Mouse (Mus musculus): ENCODE data around the gene Vcp. TPM values are rescaled to one million over a fixed set of nuclear protein-coding genes. Genes with fewer than 3 reads are reported as not detected.
A peak's percentile ranks its signal among the peaks of the same experiment; 100 is the strongest.

Gene Vcp
- polyA plus RNA-seq, 1 experiment from 2014 or later, result 356 TPM

DNA sequence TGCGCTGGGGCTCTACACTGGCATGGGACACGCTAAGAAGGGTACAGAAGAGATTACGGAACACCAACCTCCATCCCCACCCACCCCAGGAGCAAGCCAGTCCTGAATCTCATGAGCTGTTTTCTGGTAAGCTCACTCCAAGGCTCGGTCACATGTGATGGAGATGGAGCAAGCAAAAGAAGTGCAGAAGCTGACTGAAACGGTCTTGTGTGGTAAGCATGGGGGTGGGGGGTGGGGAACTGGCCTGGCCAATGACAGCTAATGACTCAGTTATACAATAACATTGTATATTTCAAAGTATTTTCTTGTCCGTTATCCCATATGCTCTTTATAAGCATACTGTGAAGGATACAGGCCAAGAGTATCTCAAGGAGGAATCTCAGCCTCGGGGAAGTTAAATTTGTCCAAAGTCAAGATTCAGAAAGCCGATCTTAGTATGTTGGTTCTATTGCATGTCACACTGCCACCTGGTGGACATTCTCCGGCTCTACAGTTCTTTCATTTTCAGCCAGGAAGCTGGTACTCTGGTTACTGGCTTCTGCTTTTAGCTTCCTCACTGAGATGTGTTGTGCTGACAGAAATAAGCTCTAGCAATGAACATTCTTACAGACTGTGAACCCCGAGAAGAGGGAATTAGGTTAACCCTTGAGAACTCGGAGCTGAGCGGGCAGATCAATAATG lies 35.1 kb downstream of the Vcp start:
- Histone ChIP-seq H3K4me3 (replicated peaks; ENCODE audit: low read depth, low read length) (no peak overlapping the region), H3K4me2 (ENCODE audit: low read length) (peak overlapping the region; percentile 37), H3K9ac (ENCODE audit: low read depth, low read length) (no peak overlapping the region), H3K4me1 (replicated peaks; ENCODE audit: insufficient read depth, low read length) (peaks cover 3% of the 10 kb centered on the region; the same call in 1 of the 2 replicates), H3K27me3 (ENCODE audit: insufficient read depth, low read length) (no peaks in the 10 kb centered on the region), H3K27ac (no peak overlapping the region), H3K36me3 (ENCODE audit: insufficient read depth, low read length) (no peaks in the 10 kb centered on the region), H3K9me3 (replicated peaks; ENCODE audit: low read length) (no peaks in the 10 kb centered on the region)
- DNase-seq (ENCODE audit: low spot score) (peak; percentile 87), ATAC-seq (replicated peaks; ENCODE audit: low FRiP score, low read depth) (no peak)
- WGBS, result 16% methylated on average over 12 of the region's 12 CpGs
- peak; percentile 93 for TF ChIP-seq CTCF (IDR thresholded peaks at IDR 0.05; ENCODE audit: low read depth)

DNA sequence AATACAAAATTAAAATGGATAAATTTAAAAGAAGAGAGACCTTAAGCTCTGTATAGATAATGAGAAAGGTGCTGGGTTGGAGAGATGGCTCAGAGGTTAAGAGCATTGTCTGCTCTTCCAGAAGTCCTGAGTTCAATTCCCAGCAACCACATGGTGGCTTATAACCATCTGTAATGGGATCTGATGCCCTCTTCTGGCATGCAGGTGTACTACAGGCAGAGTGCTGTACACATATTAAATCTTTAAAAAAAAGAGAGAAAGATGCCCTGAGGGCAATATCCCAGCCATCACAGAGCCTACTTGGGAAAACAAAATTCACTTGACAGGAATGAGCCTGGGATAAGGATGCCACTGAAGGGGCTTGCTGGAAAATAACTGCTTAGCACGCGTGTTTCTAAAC lies 36.8 kb downstream of the Vcp start:
- no peak overlapping the region for H3K27ac ChIP-seq
- H3K36me3 ChIP-seq (ENCODE audit: insufficient read depth, low read length), result no peaks in the 10 kb centered on the region
- H3K4me1 ChIP-seq (replicated peaks; ENCODE audit: insufficient read depth, low read length), result peaks cover 3% of the 10 kb centered on the region; the same call in 1 of the 2 replicates
- no peak overlapping the region for H3K4me3 ChIP-seq (replicated peaks; ENCODE audit: low read depth, low read length)
- H3K9ac ChIP-seq (ENCODE audit: low read depth, low read length), result no peak overlapping the region
- no peaks in the 10 kb centered on the region for H3K27me3 ChIP-seq (ENCODE audit: insufficient read depth, low read length)
- DNase-seq (ENCODE audit: low spot score) (no peak), ATAC-seq (replicated peaks; ENCODE audit: low FRiP score, low read depth) (no peak)
- WGBS, result 97% methylated on average over 2 of the region's 2 CpGs
- peak; percentile 39 for TF ChIP-seq CTCF (IDR thresholded peaks at IDR 0.05; ENCODE audit: low read depth)
- H3K9me3 ChIP-seq (replicated peaks; ENCODE audit: low read length), result no peaks in the 10 kb centered on the region
- H3K4me2 ChIP-seq (ENCODE audit: low read length), result no peak overlapping the region

DNA sequence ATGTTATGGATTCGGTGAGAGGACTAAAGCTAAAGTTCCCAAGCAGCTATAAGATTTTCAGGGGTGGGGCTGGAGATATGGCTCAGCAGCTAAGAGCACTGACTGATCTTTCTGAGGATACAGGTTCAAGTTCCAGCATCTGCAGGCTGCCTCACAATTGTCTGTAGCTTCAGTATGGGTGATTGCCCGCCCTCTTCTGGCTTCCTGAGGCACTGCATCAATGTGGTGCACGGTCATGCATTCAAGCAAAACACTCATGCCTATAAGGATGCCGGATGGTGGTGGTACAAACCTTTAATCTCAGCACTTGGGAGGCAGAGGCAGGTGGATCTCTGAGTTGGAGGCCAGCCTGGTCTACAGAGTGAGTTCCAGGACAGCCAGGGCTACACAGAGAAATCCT lies 38.7 kb downstream of the Vcp start:
- peak; percentile 72 for TF ChIP-seq CTCF (IDR thresholded peaks at IDR 0.05; ENCODE audit: low read depth)
- Histone ChIP-seq H3K36me3 (ENCODE audit: insufficient read depth, low read length) (0 out of 2 replicates have a peak, but pooled peaks cover 3% of the 10 kb centered on the region), H3K4me3 (replicated peaks; ENCODE audit: low read depth, low read length) (no peak overlapping the region), H3K27me3 (ENCODE audit: insufficient read depth, low read length) (no peaks in the 10 kb centered on the region), H3K4me2 (ENCODE audit: low read length) (no peak overlapping the region), H3K4me1 (replicated peaks; ENCODE audit: insufficient read depth, low read length) (peaks cover 3% of the 10 kb centered on the region; the same call in 1 of the 2 replicates), H3K9ac (ENCODE audit: low read depth, low read length) (no peak overlapping the region), H3K9me3 (replicated peaks; ENCODE audit: low read length) (no peaks in the 10 kb centered on the region), H3K27ac (no peak overlapping the region)
- WGBS, result 33% methylated on average over 4 of the region's 4 CpGs
- DNase-seq (ENCODE audit: low spot score) (peak; percentile 56), ATAC-seq (replicated peaks; ENCODE audit: low FRiP score, low read depth) (no peak)

DNA sequence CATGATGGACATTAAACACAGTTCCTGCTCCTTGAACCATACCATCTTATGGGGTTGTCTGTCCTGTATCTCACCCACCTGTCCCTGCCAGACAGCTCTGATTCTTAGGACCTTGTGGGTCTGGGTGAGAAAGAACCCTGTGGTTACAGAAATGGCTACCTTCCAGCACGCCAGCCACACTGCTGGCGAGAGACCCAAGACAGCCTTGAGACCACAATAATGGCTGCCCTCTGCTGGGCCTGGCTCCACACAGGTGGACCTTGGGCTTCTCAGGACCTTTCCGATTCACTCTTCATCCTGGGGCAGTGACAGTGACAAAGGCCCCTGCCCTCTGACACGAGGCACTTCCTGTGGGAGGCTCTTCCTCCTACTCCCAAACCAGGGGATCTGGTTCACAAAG lies 40.9 kb downstream of the Vcp start:
- H3K27me3 ChIP-seq (ENCODE audit: insufficient read depth, low read length), result no peaks in the 10 kb centered on the region
- H3K36me3 ChIP-seq (ENCODE audit: insufficient read depth, low read length), result 0 out of 2 replicates have a peak, but pooled peaks cover 3% of the 10 kb centered on the region
- TF ChIP-seq CTCF (IDR thresholded peaks at IDR 0.05; ENCODE audit: low read depth), result no peak
- ATAC-seq (replicated peaks; ENCODE audit: low FRiP score, low read depth) (no peak), DNase-seq (ENCODE audit: low spot score) (no peak)
- WGBS, result 55% methylated on average over 4 of the region's 4 CpGs
- no peaks in the 10 kb centered on the region for H3K4me1 ChIP-seq (replicated peaks; ENCODE audit: insufficient read depth, low read length)
- no peak overlapping the region for H3K27ac ChIP-seq
- H3K9ac ChIP-seq (ENCODE audit: low read depth, low read length), result no peak overlapping the region
- H3K9me3 ChIP-seq (replicated peaks; ENCODE audit: low read length), result no peaks in the 10 kb centered on the region
- no peak overlapping the region for H3K4me2 ChIP-seq (ENCODE audit: low read length)
- no peak overlapping the region for H3K4me3 ChIP-seq (replicated peaks; ENCODE audit: low read depth, low read length)

DNA sequence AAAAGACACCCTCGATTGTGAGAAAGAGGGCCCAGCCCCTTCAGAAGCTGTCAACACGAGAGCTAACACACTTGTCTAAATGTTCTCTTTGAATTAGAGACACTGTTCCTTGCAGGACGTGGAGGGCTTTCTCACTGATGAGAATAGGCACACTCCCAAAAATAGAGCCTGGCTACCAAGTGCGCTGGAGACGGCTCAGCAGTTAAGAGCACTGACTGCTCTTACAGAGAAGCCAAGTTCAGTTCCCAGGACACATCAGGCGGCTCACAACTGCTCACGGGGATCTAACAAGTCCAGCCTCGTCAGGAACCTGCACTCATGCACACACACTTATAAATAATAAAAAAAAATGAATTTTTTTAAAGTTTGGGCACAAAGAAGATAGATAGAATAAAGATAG lies 41.4 kb downstream of the Vcp start:
- TF ChIP-seq CTCF (IDR thresholded peaks at IDR 0.05; ENCODE audit: low read depth), result no peak
- 62% methylated on average over 8 of the region's 8 CpGs for WGBS
- DNase-seq (ENCODE audit: low spot score) (no peak), ATAC-seq (replicated peaks; ENCODE audit: low FRiP score, low read depth) (no peak)
- H3K36me3 ChIP-seq (ENCODE audit: insufficient read depth, low read length), result 0 out of 2 replicates have a peak, but pooled peaks cover 3% of the 10 kb centered on the region
- no peaks in the 10 kb centered on the region for H3K4me1 ChIP-seq (replicated peaks; ENCODE audit: insufficient read depth, low read length)
- H3K9ac ChIP-seq (ENCODE audit: low read depth, low read length), result no peak overlapping the region
- no peaks in the 10 kb centered on the region for H3K27me3 ChIP-seq (ENCODE audit: insufficient read depth, low read length)
- no peak overlapping the region for H3K27ac ChIP-seq
- no peak overlapping the region for H3K4me2 ChIP-seq (ENCODE audit: low read length)
- no peak overlapping the region for H3K4me3 ChIP-seq (replicated peaks; ENCODE audit: low read depth, low read length)
- H3K9me3 ChIP-seq (replicated peaks; ENCODE audit: low read length), result no peaks in the 10 kb centered on the region

DNA sequence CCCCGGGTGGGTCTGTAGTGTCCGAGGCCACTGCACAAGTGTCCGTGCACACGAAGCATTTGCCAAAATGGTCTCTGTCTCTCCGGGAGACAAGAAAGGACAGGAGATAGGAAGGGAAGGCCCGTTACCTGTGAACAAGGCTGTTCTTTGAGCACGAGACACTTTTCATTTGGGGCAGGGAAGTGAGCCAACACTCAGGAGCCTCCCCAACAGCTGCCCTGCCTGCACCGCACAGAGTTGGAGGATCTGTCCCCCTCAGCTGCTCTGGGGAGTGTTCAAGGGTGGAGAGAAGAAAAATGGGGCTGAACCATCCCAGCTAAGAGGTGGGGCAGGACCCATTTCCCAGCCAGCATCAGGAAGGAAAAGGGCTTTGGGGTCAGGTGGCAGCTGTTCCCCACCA lies 42.3 kb downstream of the Vcp start:
- Histone ChIP-seq H3K4me3 (replicated peaks; ENCODE audit: low read depth, low read length) (no peak overlapping the region), H3K9me3 (replicated peaks; ENCODE audit: low read length) (no peaks in the 10 kb centered on the region), H3K4me2 (ENCODE audit: low read length) (no peak overlapping the region), H3K27ac (no peak overlapping the region), H3K9ac (ENCODE audit: low read depth, low read length) (no peak overlapping the region), H3K4me1 (replicated peaks; ENCODE audit: insufficient read depth, low read length) (no peaks in the 10 kb centered on the region), H3K27me3 (ENCODE audit: insufficient read depth, low read length) (no peaks in the 10 kb centered on the region), H3K36me3 (ENCODE audit: insufficient read depth, low read length) (0 out of 2 replicates have a peak, but pooled peaks cover 3% of the 10 kb centered on the region)
- WGBS, result 86% methylated on average over 8 of the region's 8 CpGs
- no peak for TF ChIP-seq CTCF (IDR thresholded peaks at IDR 0.05; ENCODE audit: low read depth)
- no peak for DNase-seq (ENCODE audit: low spot score)
- no peak for ATAC-seq (replicated peaks; ENCODE audit: low FRiP score, low read depth)
